Mouse (Mus musculus): ENCODE data around the gene Tiam2. TPM values are rescaled to one million over a fixed set of nuclear protein-coding genes. Genes with fewer than 3 reads are reported as not detected.

The Tiam2 gene
- polyA plus RNA-seq, 1 experiment from 2014 or later = 3.3 TPM

DNA sequence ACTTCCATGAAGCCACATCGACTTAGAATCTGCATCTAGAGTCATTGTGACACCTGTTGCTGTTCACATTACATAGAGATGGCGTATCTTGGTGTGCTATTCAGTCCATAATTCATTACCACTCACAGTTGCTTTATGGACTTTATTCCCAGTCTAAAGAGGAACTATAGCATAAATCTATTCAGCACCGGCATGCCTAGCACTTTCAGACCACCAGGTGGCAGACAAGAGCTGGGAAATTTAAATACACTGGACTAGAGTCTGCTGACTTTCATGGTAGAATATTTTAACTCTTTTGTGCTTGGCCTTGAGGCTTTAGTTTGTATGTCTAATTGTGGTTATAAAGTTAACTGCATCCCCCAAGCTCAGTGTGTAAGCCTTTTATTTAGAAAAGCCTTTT is 122.4 kb downstream of the Tiam2 start:
- Histone ChIP-seq H3K27ac (no peak overlapping the region), H3K4me2 (ENCODE audit: low read length) (no peak overlapping the region), H3K27me3 (ENCODE audit: insufficient read depth, low read length) (no peaks in the 10 kb centered on the region), H3K36me3 (ENCODE audit: insufficient read depth, low read length) (0 out of 2 replicates have a peak, but pooled peaks cover 3% of the 10 kb centered on the region), H3K9me3 (replicated peaks; ENCODE audit: low read length) (no peaks in the 10 kb centered on the region), H3K4me1 (replicated peaks; ENCODE audit: insufficient read depth, low read length) (no peaks in the 10 kb centered on the region), H3K4me3 (replicated peaks; ENCODE audit: low read depth, low read length) (no peak overlapping the region), H3K9ac (ENCODE audit: low read depth, low read length) (no peak overlapping the region)
- peak; percentile 86 for DNase-seq (ENCODE audit: low spot score)
- no peak for ATAC-seq (replicated peaks; ENCODE audit: low FRiP score, low read depth)
- WGBS = 35% methylated on average over 3 of the region's 3 CpGs
- peak; percentile 94 for TF ChIP-seq CTCF (IDR thresholded peaks at IDR 0.05; ENCODE audit: low read depth)

DNA sequence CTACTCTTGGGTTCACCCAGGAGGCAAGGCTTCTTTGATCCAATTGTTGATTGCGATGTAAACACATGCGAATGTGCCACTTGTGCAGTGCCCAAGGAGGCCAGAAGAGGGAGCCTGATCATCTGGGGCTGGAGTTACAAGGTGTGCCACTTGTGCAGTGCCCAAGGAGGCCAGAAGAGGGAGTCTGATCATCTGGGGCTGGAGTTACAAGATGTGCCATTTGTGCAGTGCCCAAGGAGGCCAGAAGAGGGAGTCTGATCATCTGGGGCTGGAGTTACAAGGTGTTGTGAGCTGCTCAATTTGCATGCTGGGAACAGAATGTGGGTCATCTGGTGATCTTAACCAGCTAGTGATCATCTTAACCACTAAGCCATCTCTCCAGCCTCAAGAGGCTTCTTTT is 124.7 kb downstream of the Tiam2 start:
- DNase-seq (ENCODE audit: low spot score) = peak; percentile 61
- Histone ChIP-seq H3K36me3 (ENCODE audit: insufficient read depth, low read length) (0 out of 2 replicates have a peak, but pooled peaks cover 3% of the 10 kb centered on the region), H3K4me2 (ENCODE audit: low read length) (no peak overlapping the region), H3K4me1 (replicated peaks; ENCODE audit: insufficient read depth, low read length) (no peaks in the 10 kb centered on the region; the same call in 1 of the 2 replicates), H3K9me3 (replicated peaks; ENCODE audit: low read length) (no peaks in the 10 kb centered on the region), H3K4me3 (replicated peaks; ENCODE audit: low read depth, low read length) (no peak overlapping the region), H3K27me3 (ENCODE audit: insufficient read depth, low read length) (no peaks in the 10 kb centered on the region), H3K9ac (ENCODE audit: low read depth, low read length) (no peak overlapping the region), H3K27ac (no peak overlapping the region)
- peak; percentile 99 for TF ChIP-seq CTCF (IDR thresholded peaks at IDR 0.05; ENCODE audit: low read depth)
- peak; percentile 50; the same call in 1 of the 2 replicates for ATAC-seq (replicated peaks; ENCODE audit: low FRiP score, low read depth)
- 81% methylated on average over 2 of the region's 2 CpGs for WGBS

DNA sequence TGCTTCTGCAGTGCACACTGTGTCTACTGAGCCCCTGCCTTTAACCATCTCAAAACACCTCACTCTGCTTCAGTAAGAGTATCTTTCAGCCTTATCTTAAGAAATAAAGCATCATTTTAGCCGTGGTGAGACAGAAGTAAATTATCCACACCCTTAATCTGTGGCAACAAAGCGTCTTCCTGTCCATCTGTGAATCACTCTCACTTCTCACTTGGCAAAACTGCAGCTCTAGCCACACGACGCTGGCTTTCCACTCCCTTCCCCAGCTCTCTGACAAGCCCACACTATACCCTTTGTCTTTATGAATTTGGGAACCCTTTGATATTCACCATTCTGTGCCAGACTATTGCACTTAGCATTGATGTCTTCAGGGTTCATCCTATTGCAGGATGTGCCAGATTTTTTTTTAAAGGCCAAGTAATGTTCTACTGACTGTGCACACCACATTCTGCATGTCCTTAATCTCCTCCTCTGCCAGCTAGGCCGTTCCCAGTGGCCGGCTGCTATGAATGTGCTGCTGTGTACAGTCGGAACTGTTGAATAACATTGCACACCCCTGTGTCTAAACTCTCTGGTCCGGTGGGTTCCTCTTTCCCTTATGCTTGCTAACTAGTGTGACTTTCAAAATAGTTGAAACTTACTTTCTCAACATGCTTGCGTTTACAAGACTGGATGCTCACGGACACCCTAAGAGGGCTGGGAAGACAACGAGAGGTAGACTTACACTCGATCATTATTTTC is 126.4 kb downstream of the Tiam2 start:
- WGBS = 81% methylated on average over 12 of the region's 12 CpGs
- Histone ChIP-seq H3K27me3 (ENCODE audit: insufficient read depth, low read length) (no peaks in the 10 kb centered on the region), H3K27ac (no peak overlapping the region), H3K9ac (ENCODE audit: low read depth, low read length) (no peak overlapping the region), H3K36me3 (ENCODE audit: insufficient read depth, low read length) (0 out of 2 replicates have a peak, but pooled peaks cover 3% of the 10 kb centered on the region), H3K9me3 (replicated peaks; ENCODE audit: low read length) (no peaks in the 10 kb centered on the region), H3K4me2 (ENCODE audit: low read length) (no peak overlapping the region), H3K4me3 (replicated peaks; ENCODE audit: low read depth, low read length) (no peak overlapping the region), H3K4me1 (replicated peaks; ENCODE audit: insufficient read depth, low read length) (no peaks in the 10 kb centered on the region; the same call in 1 of the 2 replicates)
- no peak for TF ChIP-seq CTCF (IDR thresholded peaks at IDR 0.05; ENCODE audit: low read depth)
- DNase-seq (ENCODE audit: low spot score) (no peak), ATAC-seq (replicated peaks; ENCODE audit: low FRiP score, low read depth) (no peak)

DNA sequence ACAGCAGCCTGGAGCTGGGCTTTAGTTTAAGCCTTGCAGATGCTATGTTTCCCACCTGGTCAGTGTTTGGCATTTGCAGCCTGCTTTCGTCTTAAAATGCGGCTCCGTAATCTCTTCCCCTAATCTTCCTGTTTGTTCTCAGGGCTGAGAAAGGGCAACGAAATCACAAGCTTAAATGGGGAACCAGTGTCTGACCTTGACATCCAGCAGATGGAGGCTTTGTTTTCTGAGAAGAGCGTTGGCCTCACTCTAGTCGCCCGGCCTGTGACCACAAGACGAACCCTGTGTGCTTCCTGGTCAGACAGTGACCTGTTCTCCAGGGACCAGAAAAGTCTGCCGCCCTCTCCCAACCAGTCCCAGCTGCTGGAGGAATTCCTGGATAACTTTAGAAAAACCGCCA is 127.6 kb downstream of the Tiam2 start:
- Histone ChIP-seq H3K4me1 (replicated peaks; ENCODE audit: insufficient read depth, low read length) (no peaks in the 10 kb centered on the region; the same call in 1 of the 2 replicates), H3K4me2 (ENCODE audit: low read length) (no peak overlapping the region), H3K9me3 (replicated peaks; ENCODE audit: low read length) (no peaks in the 10 kb centered on the region), H3K27ac (no peak overlapping the region), H3K4me3 (replicated peaks; ENCODE audit: low read depth, low read length) (no peak overlapping the region), H3K27me3 (ENCODE audit: insufficient read depth, low read length) (no peaks in the 10 kb centered on the region), H3K9ac (ENCODE audit: low read depth, low read length) (no peak overlapping the region), H3K36me3 (ENCODE audit: insufficient read depth, low read length) (0 out of 2 replicates have a peak, but pooled peaks cover 3% of the 10 kb centered on the region)
- DNase-seq (ENCODE audit: low spot score) (peak; percentile 6), ATAC-seq (replicated peaks; ENCODE audit: low FRiP score, low read depth) (no peak)
- TF ChIP-seq CTCF (IDR thresholded peaks at IDR 0.05; ENCODE audit: low read depth) = no peak
- 37% methylated on average over 10 of the region's 10 CpGs for WGBS

DNA sequence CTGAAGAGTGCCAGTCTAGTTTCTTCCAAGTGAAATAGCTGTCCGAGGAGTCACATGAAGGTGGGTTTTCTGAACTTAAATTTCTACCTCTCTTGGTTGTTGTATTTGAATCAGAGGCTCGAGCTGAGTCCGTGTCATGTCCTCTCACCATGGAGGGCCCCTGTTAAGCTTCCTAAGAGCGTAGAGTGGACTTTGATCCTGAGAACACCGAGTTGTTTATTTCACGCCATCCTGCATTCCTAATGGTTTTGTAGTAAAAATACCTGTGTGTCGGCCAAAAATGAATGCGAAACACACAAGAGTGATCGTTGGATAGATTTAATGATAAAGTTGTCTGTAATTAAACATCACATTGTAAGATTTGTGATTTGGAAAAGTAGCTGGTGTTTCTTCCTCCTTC is 128.5 kb downstream of the Tiam2 start:
- no peak for TF ChIP-seq CTCF (IDR thresholded peaks at IDR 0.05; ENCODE audit: low read depth)
- 0 out of 2 replicates have a peak overlapping the region, but pooled peaks have one; percentile 25 for H3K27ac ChIP-seq
- H3K9me3 ChIP-seq (replicated peaks; ENCODE audit: low read length) = no peaks in the 10 kb centered on the region
- 0 out of 2 replicates have a peak, but pooled peaks have one; percentile 64 for ATAC-seq (replicated peaks; ENCODE audit: low FRiP score, low read depth)
- DNase-seq (ENCODE audit: low spot score) = no peak
- WGBS = 74% methylated on average over 9 of the region's 9 CpGs
- no peaks in the 10 kb centered on the region; the same call in 1 of the 2 replicates for H3K4me1 ChIP-seq (replicated peaks; ENCODE audit: insufficient read depth, low read length)
- H3K4me2 ChIP-seq (ENCODE audit: low read length) = no peak overlapping the region
- no peak overlapping the region for H3K9ac ChIP-seq (ENCODE audit: low read depth, low read length)
- no peaks in the 10 kb centered on the region for H3K27me3 ChIP-seq (ENCODE audit: insufficient read depth, low read length)
- H3K36me3 ChIP-seq (ENCODE audit: insufficient read depth, low read length) = 0 out of 2 replicates have a peak, but pooled peaks cover 3% of the 10 kb centered on the region
- no peak overlapping the region for H3K4me3 ChIP-seq (replicated peaks; ENCODE audit: low read depth, low read length)

DNA sequence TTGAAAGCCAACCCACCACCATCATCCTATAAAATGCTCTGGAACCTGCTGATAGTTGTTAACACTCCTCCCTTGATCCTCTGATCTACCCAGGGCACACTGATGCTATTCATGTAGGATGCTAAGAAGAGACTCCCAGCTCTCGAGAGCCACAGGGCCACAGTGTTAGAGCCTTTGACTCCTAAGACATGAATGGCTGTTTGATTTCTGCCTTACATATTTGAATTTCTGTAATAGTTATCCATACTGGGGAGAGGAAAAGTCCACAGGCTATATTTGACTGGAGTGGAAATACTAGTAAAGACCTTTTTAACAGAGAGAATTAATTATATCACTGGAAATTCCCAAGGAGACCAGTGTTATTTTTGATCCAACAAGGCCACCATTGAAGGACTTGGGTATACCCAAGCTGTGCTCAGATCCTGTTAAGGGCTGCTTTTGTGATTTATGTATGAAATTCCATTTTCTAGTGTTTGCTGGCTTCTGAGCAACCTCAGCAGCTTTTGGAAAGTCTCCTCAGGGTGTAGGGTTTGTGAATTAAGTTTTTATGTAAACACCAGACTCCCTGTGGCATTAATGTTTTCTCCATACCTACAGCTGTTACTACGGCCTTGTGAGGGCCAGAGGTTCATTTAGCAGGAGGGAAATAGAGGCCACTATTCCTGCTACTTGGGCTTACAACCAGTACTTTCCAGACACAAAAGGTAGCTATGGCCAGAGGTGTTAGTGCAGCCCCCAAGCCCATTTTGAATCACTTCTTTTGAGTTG is 131.7 kb downstream of the Tiam2 start:
- 71% methylated on average over 2 of the region's 2 CpGs for WGBS
- Histone ChIP-seq H3K9me3 (replicated peaks; ENCODE audit: low read length) (no peaks in the 10 kb centered on the region), H3K4me3 (replicated peaks; ENCODE audit: low read depth, low read length) (no peak overlapping the region), H3K4me2 (ENCODE audit: low read length) (no peak overlapping the region), H3K36me3 (ENCODE audit: insufficient read depth, low read length) (0 out of 2 replicates have a peak, but pooled peaks cover 2% of the 10 kb centered on the region), H3K27me3 (ENCODE audit: insufficient read depth, low read length) (no peaks in the 10 kb centered on the region), H3K9ac (ENCODE audit: low read depth, low read length) (no peak overlapping the region), H3K4me1 (replicated peaks; ENCODE audit: insufficient read depth, low read length) (no peaks in the 10 kb centered on the region; the same call in 1 of the 2 replicates), H3K27ac (no peak overlapping the region)
- DNase-seq (ENCODE audit: low spot score) (no peak), ATAC-seq (replicated peaks; ENCODE audit: low FRiP score, low read depth) (no peak)
- TF ChIP-seq CTCF (IDR thresholded peaks at IDR 0.05; ENCODE audit: low read depth) = no peak
